ENCODE assay signal across 8 mouse cellular contexts in the genomic region with DNA sequence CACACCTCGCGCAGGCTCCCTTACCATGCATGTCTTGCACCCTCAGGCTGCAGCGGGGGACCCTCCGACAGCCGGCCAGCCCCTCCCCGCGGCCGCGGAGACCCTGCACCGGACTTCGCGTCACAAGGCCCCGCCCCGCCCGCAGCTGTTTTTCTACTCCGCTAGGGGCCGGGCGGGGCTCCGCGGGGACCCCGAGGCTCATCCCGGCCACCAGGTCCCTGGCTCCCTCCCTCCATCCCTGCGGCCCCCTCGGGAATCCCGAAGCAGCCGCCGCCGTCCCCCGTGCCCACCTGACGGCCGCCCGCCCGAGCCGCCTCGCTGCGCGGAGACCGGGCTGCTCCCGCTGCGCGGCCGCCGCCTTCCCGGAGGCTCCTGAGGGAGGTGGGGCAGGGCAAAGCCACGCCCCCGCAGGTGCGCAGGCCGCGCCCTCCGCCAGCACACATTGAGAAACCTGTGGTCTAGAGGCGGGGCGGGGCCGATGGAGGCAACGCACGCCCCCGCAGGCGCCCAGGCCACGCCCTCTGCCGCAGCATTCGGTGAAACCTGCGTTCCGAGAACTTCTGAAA. TPM values are rescaled to one million over a fixed set of nuclear protein-coding genes. Genes with fewer than 3 reads are reported as not detected.
DNase-seq lines count a peak whose midpoint lies in the region; ATAC-seq and TF ChIP-seq lines count a peak whose summit lies in the region.
"Had no signal": no experiment of that assay in that cellular context is flagged by ENCODE, and none has a peak within 500 bp of the region (broad histone marks: within the 10 kb centered on the region; RNA-seq: fewer than 3 reads in every experiment).

TSS of gene Klc3 (minus strand) at position 374 of the 566 bp plus-strand sequence.

- H3K4me3 ChIP-seq in ES-E14 (ENCODE audit: insufficient read depth in 1 of 2, low read depth in 1 of 2, low read length in 2 of 2, poor library complexity in 1 of 2, severe bottlenecking in 1 of 2), result peak within 1 kb of the TSS; percentile 66 to 91
- H3K4me3 ChIP-seq in brown adipose tissue, adult 24 weeks (ENCODE audit: insufficient read depth, low read depth, low read length), result peak within 1 kb of the TSS; percentile 53
- H3K4me3 ChIP-seq in heart, embryonic 14.5 days (ENCODE audit: control insufficient read depth in 1 of 2, insufficient read depth in 1 of 2, low read depth in 1 of 2, low read length in 2 of 2), result peak within 1 kb of the TSS; percentile 57 to 59
- H3K4me3 ChIP-seq in spleen, adult 2 months (ENCODE audit: extremely low read depth, insufficient read depth, insufficient read length), result peak within 1 kb of the TSS; percentile 53; the same call in 1 of the 2 replicates

- in situ Hi-C loops in ES-E14 (cut with MboI; ENCODE audit: low sequenced_read_pairs in 2 of 2, unreplicated experiment in 2 of 2), result no loop called here

- peak; percentile 54 for ATAC-seq in heart, embryonic 14.5 days (ENCODE audit: insufficient number of reproducible peaks, insufficient read depth, low FRiP score, low read depth)
- ATAC-seq in megakaryocyte progenitor cell, adult 5-6 weeks (replicated peaks; ENCODE audit: poor library complexity), result peak; percentile 67

- no peaks in the 10 kb centered on the region for H3K9me3 ChIP-seq in ES-E14 (ENCODE audit: control insufficient read depth, insufficient read depth, low read depth, low read length)
- peaks cover 5% of the 10 kb centered on the region; the same call in 1 of the 2 replicates for H3K9me3 ChIP-seq in heart, embryonic 14.5 days (ENCODE audit: control insufficient read depth, low read length)

- TF ChIP-seq CTCF in spleen, adult 2 months (IDR thresholded peaks at IDR 0.05; ENCODE audit: extremely low read depth, insufficient read depth, insufficient read length, insufficient replicate concordance), result no peak

- WGBS in heart, embryonic 14.5 days, result under 1% methylated on average over 60 of the region's 62 CpGs
- WGBS in spleen, adult 2 months, result 1% methylated on average over 62 of the region's 62 CpGs

- H3K4me1 ChIP-seq in ES-E14 (ENCODE audit: control insufficient read depth in 2 of 2, insufficient read depth in 2 of 2, low read length in 2 of 2, poor library complexity in 1 of 2), result peaks cover 4 to 12% of the 10 kb centered on the region in 2 experiments; a peak in 3 of 4 replicates
- H3K4me1 ChIP-seq in brown adipose tissue, adult 24 weeks (ENCODE audit: control insufficient read depth, insufficient read depth, insufficient read length, low read length), result no peaks in the 10 kb centered on the region
- H3K4me1 ChIP-seq in heart, embryonic 14.5 days (ENCODE audit: control insufficient read depth in 2 of 2, insufficient read depth in 2 of 2, low read length in 2 of 2), result peaks cover 0 to 7% of the 10 kb centered on the region in 2 experiments; a peak in 3 of 4 replicates
- H3K4me1 ChIP-seq in spleen, adult 2 months (ENCODE audit: control insufficient read depth, insufficient read depth, insufficient read length), result peaks cover 16% of the 10 kb centered on the region

- H3K36me3 ChIP-seq in ES-E14 (ENCODE audit: control insufficient read depth, insufficient read depth, low read length, poor library complexity, severe bottlenecking), result no peaks in the 10 kb centered on the region
- H3K36me3 ChIP-seq in heart, embryonic 14.5 days (ENCODE audit: control insufficient read depth, insufficient read depth, low read length), result no peaks in the 10 kb centered on the region
- H3K36me3 ChIP-seq in spleen, adult 2 months (ENCODE audit: control insufficient read depth, insufficient read depth, low read length), result no peaks in the 10 kb centered on the region

- H3K27me3 ChIP-seq in heart, embryonic 14.5 days (ENCODE audit: control insufficient read depth, insufficient read depth, low read length), result peaks cover 39% of the 10 kb centered on the region
- H3K27me3 ChIP-seq in spleen, adult 2 months (ENCODE audit: control insufficient read depth, insufficient read depth, low read length), result peaks cover 8% of the 10 kb centered on the region

- TF ChIP-seq POLR2A in spleen, adult 2 months (IDR thresholded peaks at IDR 0.05; ENCODE audit: low read depth, low read length), result no peak

- intact Hi-C loops in left cerebral cortex, postnatal 25 days (cut with DNase I), result no loop called here

- H3K4me2 ChIP-seq in heart, embryonic 14.5 days (ENCODE audit: low read length), result peak within 1 kb of the TSS; percentile 96

- peak; percentile 61 for DNase-seq in ES-E14 (ENCODE audit: low read depth, low spot score)
- peak; percentile 86 to 92 for DNase-seq in kidney, postnatal 25 days
- DNase-seq in spleen, adult 2 months (ENCODE audit: low read depth in 1 of 2, low spot score in 2 of 2), result peak; percentile 47 to 81
- no peak for DNase-seq in left cerebral cortex, postnatal 25 days (ENCODE audit: low spot score in 2 of 2)

- H3K9ac ChIP-seq in ES-E14 (ENCODE audit: insufficient read depth, low read depth, low read length, poor library complexity, severe bottlenecking), result peak within 1 kb of the TSS; percentile 54
- H3K9ac ChIP-seq in heart, embryonic 14.5 days (ENCODE audit: low read length), result peak within 1 kb of the TSS; percentile 69

- H3K27ac ChIP-seq in ES-E14 (ENCODE audit: insufficient read depth, low read depth, low read length, poor library complexity, severe bottlenecking), result no peak within 1 kb of the TSS
- H3K27ac ChIP-seq in brown adipose tissue, adult 24 weeks (replicated peaks; ENCODE audit: low read depth, low read length), result no peak within 1 kb of the TSS
- no peak within 1 kb of the TSS for H3K27ac ChIP-seq in heart, embryonic 14.5 days (replicated peaks in 1 of 2; ENCODE audit: control insufficient read depth in 1 of 2, insufficient read depth in 1 of 2, low read depth in 2 of 2, low read length in 2 of 2)
- no peak within 1 kb of the TSS for H3K27ac ChIP-seq in spleen, adult 2 months (ENCODE audit: insufficient read depth, low read length)
- H3K27ac ChIP-seq: macrophage had no signal

TF ChIP-seq in ES-E14, 5 proteins besides CTCF, POLR2A, EP300 and RAD21:
- TF ChIP-seq ZNF384 (IDR thresholded peaks at IDR 0.05; ENCODE audit: low read depth, low read length), result no peak
- TF ChIP-seq HCFC1 (IDR thresholded peaks at IDR 0.05; ENCODE audit: borderline replicate concordance, insufficient read depth, low read length), result 0 out of 2 replicates have a peak, but pooled peaks have one; percentile 26

RNA-seq across cellular contexts. Expression of gene Klc3, which starts in this region (rescaled TPM):
- 10.1 and 19.5 TPM in 2 replicates for total RNA-seq in ES-E14 (2012; rRNA removed)
- polyA plus RNA-seq in brown adipose tissue, adult 24 weeks (2012; ENCODE audit: insufficient read depth, insufficient read length, missing spikeins), result not detected in 2 replicates
- 1.8 and 1.9 TPM in 2 replicates for polyA plus RNA-seq in heart, embryonic 14.5 days (2014; fragmentation: Nextera tagmentation; extraction: Ambion mirVana)
- not detected in 2 replicates for total RNA-seq in megakaryocyte progenitor cell, adult 5-6 weeks (2015)
- total RNA-seq in megakaryocyte progenitor cell, adult 5-6 weeks (2017), result 0.10 TPM in 1 of 2 replicates, not detected in the other
- 2.3 and 3.9 TPM in 2 replicates for polyA plus RNA-seq in spleen, adult 2 months (2012; rRNA removed)
- 1 to 10 TPM; 1.8 to 2.4 TPM for total RNA-seq in left cerebral cortex, postnatal 25 days (2021)
- polyA plus RNA-seq: macrophage had no signal

Comparison
In these comparisons a context has a peak if more than half of its experiments do, and no peak if none do; other contexts are left out.
1. Peak in ATAC-seq in megakaryocyte progenitor cell, adult 5-6 weeks; RNA of the gene not detected or under 1 TPM.
2. DNase-seq: peak in ES-E14 (single experiment), kidney, postnatal 25 days (2 of 2) and spleen, adult 2 months (2 of 2); none in left cerebral cortex, postnatal 25 days (0 of 2).
3. Peak in every context shown above with its lines, with median percentiles within 50 percentile points of each other: H3K4me3 ChIP-seq.